Mouse (Mus musculus): Measurements from ENCODE around the gene Antxr2.

DNA sequence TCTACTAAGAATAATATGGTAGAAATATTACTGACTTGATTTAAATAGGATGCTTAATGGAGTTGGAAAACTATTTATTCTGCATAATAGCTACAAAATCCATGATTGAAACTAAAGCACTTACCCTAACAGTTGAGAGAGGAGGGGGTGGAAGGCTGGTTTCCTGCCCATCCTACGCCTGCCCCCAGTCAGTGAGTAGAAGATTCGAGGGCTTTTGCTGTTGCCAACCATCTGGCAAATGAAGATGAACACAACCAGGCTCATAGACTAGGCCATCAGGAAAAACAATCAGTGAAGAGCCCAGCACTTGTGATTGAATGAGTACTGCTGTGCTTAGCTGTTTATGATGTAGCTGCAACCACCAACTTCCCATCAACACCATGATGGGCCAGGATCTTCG is 125.0 kb downstream of the Antxr2 start:
- TF ChIP-seq CEBPB (IDR thresholded peaks at IDR 0.05; ENCODE audit: low read depth) (no peak), USF1 (IDR thresholded peaks at IDR 0.05; ENCODE audit: low read depth) (no peak), CTCF (IDR thresholded peaks at IDR 0.05; ENCODE audit: control insufficient read depth, insufficient read depth, insufficient read length) (no peak), FOSL1 (IDR thresholded peaks at IDR 0.05; ENCODE audit: insufficient read depth, low read length, poor library complexity, severe bottlenecking) (no peak), MAX (IDR thresholded peaks at IDR 0.05) (no peak), MYOD1 (IDR thresholded peaks at IDR 0.05; ENCODE audit: control insufficient read depth, insufficient read length, low read depth) (no peak), MYOG (IDR thresholded peaks at IDR 0.05; ENCODE audit: control insufficient read depth, extremely low read depth, insufficient read length) (no peak)

Measured in C2C12 (cell line).